Mouse (Mus musculus): ENCODE measurements at regions not wholly inside any gene's neighbourhood (a gene's known extent, or its start where the extent isn't known, plus 50 kb on each side); places are given as distances from the start of the nearest gene placed in this dataset.
"Not testable (repeated sequence)": the region's sequence is repeated elsewhere in the genome, so short reads cannot be mapped to it uniquely, and the experiment has no call there.

DNA sequence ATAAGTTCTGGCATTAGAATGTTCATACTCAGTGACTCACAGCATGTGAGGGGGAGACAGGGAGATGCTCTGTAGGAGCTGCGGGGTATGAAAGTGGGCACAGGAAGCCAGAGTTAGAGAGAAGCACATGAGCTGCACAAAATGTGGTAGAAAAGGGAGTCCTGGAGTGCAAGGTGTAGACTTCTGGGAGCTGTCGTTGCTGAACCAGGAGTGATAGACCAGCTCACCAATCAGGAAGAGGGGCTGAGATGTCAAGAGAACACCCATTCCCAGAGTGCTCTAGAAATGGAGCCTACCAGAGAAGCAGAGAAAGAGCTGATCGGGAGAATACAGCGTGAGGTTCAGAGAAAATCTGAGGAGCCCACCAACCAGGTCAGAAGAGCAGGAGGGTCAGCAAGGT is 262.2 kb upstream of the Kdm8 start:
- no peak for DNase-seq

DNA sequence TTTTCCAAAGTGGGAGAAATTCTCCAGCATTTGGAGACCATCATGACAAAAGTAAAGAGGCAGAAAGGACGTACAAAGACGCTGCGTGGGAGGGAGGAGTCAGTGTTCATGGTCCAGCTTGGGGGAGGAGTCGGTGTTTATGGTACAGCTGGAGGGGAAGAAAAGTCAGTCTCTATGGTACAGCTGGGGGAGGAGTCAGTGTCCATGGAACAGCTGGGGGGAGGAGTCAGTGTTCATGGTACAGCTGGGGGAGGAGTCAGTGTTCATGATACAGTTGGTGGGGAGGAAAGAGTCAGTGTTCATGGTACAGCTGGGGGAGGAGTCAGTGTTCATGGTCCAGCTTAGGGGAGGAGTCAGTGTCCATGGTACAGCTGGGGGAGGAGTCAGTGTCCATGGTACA is 261.5 kb upstream of the Kdm8 start:
- DNase-seq = not testable (repeated sequence)

DNA sequence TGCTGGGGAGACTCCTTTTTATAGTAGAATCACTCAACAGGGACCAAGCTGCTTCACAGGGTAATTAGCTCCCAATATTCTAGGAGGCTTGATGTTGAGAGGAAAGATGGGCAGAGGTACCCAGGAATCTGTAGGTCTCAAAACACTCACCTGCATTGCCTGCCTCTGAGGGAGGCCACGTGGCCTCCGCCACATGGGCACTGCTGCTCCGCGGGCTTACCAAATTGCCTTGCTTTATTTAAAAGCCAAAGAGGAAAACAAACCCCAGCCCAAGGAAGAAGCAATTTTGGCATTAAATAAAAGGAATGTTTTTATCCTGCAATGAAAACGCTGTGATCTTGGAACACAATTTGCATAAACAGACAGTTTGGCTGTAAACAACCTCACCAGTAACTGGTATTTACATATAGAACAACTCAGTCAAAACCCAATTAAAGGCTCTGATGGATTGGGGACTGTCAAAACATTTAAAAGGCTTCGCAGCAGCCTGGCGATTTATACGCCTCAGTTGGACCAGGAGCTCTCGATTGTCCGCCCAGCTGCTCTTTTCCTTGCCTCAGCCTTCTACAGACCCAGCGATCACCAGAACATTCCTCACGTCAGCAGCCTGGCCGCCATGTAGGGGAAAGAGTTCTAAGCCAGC is 259.3 kb upstream of the Kdm8 start:
- no peak for DNase-seq

- no peak for DNase-seq
Measured at GRCm38 (mm10) chr7:125187011-125187740, 257.3 kb upstream of the Kdm8 start.

DNA sequence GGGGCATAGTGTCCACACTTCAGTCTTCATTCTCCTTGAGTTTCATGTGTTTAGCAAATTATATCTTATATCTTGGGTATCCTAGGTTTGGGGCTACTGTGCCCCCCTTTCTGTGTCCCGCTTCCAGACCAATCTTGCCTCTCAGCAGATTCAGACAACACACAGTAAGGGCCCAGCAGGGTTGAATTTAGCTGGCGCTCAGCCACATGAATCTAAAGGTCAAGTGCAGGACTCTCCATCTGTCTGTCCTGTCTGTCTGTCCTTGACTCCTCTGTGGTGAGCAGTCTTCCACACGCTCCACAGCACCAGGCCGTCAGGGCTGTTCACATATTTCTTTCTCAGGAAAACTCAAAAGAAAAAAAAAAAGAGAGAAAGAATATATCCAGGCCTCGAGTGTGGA is 255.5 kb upstream of the Kdm8 start:
- DNase-seq = no peak

GRCm38 (mm10) chr7:125190067-125190466 is 254.4 kb upstream of the Kdm8 start:
- DNase-seq = no peak

DNA sequence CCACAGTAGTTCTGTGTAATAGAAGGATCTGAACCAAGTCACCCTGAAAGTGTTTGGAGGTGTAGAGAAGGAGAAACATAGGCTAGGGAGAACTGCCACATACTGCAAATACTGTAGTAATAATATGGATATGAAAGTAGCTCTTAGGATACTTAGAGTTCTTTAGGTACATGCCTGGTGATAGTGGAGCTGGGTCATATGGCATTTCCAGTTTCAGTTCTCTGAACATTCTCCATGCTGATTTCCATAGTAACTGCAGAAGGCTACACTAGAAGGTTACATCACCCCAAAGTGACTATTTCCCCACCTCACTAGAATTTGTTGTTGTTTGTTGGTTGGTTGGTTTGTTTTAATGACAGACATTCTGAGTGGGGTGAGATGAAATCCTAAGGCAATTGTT is 253.2 kb upstream of the Kdm8 start:
- DNase-seq = no peak

DNA sequence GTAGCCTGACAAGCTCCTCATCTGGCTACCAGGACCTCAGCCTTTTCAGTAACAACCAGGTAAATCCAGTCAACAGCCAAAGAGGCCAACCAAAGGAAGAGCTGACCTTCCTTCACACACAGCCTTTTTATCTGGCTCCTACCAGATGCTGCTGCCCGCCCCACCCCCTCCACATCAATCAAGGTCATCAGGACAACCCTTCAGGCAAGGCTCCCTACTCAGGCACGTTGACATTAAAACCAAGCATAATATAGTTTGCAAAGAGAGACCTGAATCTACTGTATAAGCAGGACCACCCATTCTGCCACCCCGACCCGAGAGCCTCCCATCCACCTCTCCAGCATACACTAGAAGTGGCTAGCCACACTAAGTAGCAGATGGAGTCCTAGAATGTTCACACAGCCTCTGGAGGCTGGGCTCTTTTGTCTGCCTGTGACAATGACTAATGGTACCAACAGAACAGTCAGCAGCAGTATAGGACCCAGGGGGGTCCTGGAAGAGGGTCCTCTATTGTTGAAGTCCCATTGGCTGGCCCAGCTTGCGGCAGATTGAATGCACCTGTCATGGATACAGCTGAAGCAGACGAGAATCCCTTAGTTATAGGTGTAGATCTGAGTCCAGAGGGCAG is 233.0 kb upstream of the Kdm8 start:
- no peak for DNase-seq

DNA sequence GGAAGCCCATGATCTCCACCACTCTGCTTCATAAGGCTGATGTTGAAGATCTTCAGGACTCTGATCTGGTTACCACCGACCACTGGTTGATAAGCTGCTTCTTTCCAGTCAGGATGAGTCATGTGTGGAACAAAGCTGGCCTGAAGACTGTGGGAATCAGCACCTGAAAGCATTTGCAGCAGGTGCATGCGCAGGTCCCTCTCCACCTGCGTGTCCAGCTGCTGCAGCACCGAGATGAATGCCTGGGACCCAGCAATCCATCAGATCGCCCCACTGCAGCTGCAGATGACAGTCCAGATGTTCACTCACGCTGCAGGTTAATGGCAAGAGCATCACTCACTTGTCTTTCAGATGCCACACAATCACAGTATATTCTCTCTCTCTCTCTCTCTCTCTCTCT is 230.4 kb upstream of the Kdm8 start:
- DNase-seq = no peak

GRCm38 (mm10) chr7:125217630-125218029 is 226.8 kb upstream of the Kdm8 start:
- no peak for DNase-seq

DNA sequence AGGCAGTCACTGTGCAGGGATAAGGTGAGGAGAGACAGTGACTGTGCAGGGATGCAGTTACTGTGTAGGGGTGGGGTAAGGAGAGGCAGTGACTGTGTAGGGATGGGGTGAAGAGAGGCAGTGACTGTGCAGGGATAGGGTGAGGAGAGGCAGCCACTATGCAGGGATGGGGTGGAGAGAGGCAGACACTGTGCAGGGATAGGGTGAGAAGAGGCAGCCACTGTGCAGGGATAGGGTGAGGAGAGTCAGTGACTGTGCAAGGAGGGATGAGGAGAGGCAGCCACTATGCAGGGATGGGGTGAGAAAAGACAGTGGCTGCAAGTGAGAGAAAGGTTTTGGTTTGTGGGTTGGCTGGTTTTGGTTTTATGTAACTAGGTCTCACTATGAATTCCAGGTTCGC is 221.8 kb upstream of the Kdm8 start:
- no peak for DNase-seq

GRCm38 (mm10) chr7:125234911-125235310 is 209.6 kb upstream of the Kdm8 start:
- DNase-seq = no peak

DNA sequence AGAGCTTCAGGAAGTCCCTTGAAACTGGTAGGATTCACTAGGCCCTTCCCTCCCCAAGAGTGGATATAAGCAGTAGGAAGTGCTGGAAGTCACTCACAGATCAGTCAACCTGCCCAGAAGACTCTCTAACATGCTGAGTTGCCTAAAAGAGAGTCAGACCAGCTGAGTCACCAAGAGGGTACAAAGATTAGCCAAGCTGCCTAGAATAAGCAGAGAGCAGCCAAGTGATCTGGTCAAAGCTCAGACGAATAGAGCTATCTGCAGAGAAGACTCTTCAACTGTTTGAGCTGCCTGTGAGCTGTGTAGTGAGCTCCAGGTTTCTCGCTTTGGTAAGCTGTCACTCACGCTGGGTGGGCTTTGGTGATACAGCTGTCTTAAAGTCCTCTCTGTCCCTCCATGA is 207.4 kb upstream of the Kdm8 start:
- no peak for DNase-seq

DNA sequence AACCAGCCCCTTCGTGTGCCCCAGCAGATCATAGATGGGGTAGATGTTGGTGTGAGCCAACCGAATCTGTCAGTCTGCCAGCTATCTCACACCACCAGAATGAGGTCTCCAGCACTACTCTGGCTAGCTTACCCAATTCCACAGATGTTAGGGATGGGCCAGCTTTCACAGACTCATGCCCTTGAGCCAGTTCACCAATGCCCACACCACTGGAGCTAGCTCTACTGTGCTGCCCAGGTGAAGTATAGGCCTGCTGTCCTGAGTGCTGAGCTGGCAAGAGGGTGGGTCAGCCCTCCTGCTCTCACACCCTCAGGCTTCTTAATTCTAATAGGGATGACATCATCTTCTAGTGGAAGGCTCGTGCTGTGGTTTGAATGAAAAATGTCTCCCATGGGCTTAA is 201.5 kb upstream of the Kdm8 start:
- DNase-seq = no peak

GRCm38 (mm10) chr7:125248386-125248785 is 196.1 kb upstream of the Kdm8 start:
- DNase-seq = no peak

DNA sequence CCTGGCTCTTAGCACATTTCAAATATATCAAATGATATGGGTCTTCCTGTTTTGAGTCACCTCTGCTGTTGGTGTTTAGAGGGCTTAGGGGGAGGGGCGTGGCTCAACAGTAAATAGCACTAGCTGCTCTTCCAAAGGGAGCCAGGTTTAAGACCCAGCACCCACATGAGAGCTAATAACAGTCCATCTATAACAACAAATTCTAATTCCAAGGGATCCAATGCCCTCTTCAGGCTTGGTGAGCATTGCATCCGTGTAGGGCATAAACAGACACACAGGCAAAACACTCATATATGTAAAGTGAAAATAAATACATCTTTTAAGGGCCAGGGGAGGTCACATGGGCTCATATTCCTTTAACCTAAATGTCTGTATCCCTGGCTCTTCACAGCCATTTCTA is 194.1 kb upstream of the Kdm8 start:
- DNase-seq = no peak

GRCm38 (mm10) chr7:125250970-125251585 is 193.4 kb upstream of the Kdm8 start:
- DNase-seq = no peak

GRCm38 (mm10) chr7:125254302-125254701 is 190.2 kb upstream of the Kdm8 start:
- DNase-seq = no peak

DNA sequence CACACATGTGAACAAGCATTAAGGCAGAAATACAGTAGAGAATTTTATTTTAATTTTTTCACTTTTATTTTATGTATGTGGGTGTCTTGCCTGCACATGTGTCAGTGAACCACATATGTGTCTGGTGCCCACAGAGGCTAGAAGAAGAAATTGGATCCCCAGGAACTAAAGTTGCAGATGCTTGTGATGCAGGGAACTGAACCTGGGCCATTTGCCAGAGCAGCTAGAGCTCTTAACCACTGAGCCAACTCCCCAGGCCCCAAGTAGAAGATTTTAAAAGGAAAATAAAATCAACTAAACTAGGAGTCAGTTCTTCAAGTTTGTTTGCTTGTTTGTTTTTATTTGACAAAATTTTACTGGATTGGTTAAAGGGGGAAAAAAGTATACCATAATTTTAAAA is 185.5 kb upstream of the Kdm8 start:
- peak; percentile 22 for DNase-seq

GRCm38 (mm10) chr7:125262133-125262532 is 182.3 kb upstream of the Kdm8 start:
- no peak for DNase-seq

- DNase-seq = no peak
Measured at GRCm38 (mm10) chr7:125262672-125263365, 181.7 kb upstream of the Kdm8 start.

- no peak for DNase-seq
Measured at GRCm38 (mm10) chr7:125263756-125264155, 180.7 kb upstream of the Kdm8 start.

DNA sequence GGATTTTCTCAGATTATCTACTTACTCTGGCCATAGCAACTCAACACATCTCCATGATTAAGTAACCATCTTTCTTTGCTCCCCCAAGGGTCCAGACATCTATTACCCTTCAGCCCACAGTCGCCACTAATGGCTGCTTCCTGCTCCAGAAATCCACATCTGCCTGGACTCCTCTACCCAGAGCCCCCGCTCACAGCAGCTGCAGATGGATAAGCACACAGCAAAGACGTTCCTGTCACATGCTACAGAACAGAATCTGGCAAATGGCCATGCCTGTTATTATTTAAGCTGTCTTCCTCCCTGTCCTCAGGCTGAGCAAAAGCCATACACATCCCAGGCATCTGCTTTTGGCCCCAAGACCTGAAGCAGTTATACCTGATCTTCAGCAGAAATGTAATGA is 173.8 kb upstream of the Kdm8 start:
- no peak for DNase-seq
